Comparison of ENCODE assay signal across 11 mouse cellular contexts in the genomic region with DNA sequence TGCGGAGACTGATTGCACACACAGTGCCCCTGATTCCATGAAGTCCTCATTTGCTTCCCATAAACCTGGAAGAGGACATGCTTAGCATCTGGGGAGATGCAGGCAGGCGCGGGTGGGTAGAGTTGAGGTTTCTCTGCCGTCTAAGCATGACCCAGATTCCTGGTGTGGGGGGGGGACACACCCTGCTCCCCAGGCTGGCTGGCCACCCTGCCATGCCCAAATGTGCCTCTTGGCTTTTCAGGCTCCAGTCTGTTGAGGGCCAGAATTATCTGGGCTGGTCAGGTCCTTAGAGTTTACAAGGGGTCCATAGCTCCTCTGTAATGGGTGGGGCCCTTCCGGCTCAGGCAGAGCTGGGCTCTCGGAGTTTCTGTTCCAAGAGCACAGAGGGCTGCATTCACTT. TPM values are rescaled to one million over a fixed set of nuclear protein-coding genes. Genes with fewer than 3 reads are reported as not detected.
DNase-seq lines count a peak whose midpoint lies in the region; ATAC-seq lines count a peak whose summit lies in the region.
"Had no signal": no experiment of that assay in that cellular context is flagged by ENCODE, and none has a peak within 500 bp of the region (broad histone marks: within the 10 kb centered on the region; RNA-seq: fewer than 3 reads in every experiment).

No protein-coding gene starts in this region.

- WGBS in forebrain, embryonic 14.5 days = 65% methylated on average over 6 of the region's 6 CpGs
- WGBS in midbrain, embryonic 11.5 days = 76% methylated on average over 6 of the region's 6 CpGs

- no peak overlapping the region for H3K27ac ChIP-seq in forebrain, embryonic 14.5 days (ENCODE audit: low read depth, low read length)
- H3K27ac ChIP-seq in midbrain, embryonic 11.5 days (ENCODE audit: low read depth, low read length) = no peak overlapping the region
- H3K27ac ChIP-seq: intestine, embryonic 15.5 days; liver, embryonic 13.5 days had no signal

- peak overlapping the region; percentile 72; the same call in 1 of the 2 replicates for H3K4me3 ChIP-seq in forebrain, embryonic 14.5 days (ENCODE audit: low read depth, low read length)
- H3K4me3 ChIP-seq in midbrain, embryonic 11.5 days (ENCODE audit: low read depth, low read length) = no peak overlapping the region
- H3K4me3 ChIP-seq: intestine, embryonic 15.5 days; liver, embryonic 13.5 days had no signal

- H3K4me1 ChIP-seq in forebrain, embryonic 14.5 days (ENCODE audit: control insufficient read depth, insufficient read depth, low read length) = peaks cover 10% of the 10 kb centered on the region
- H3K4me1 ChIP-seq in midbrain, embryonic 11.5 days (ENCODE audit: control insufficient read depth, insufficient read depth, low read length) = peaks cover 5% of the 10 kb centered on the region

- H3K9ac ChIP-seq in forebrain, embryonic 14.5 days (ENCODE audit: low read length) = 0 out of 2 replicates have a peak overlapping the region, but pooled peaks have one; percentile 80
- H3K9ac ChIP-seq in midbrain, embryonic 11.5 days (ENCODE audit: low read length) = no peak overlapping the region
- H3K9ac ChIP-seq: intestine, embryonic 15.5 days; liver, embryonic 13.5 days had no signal

- ATAC-seq in forebrain, embryonic 14.5 days = no peak
- no peak for ATAC-seq in midbrain, embryonic 11.5 days (ENCODE audit: low FRiP score)
- ATAC-seq in activated CD4-positive, CD25-positive, alpha-beta regulatory T cell, adult 4 months = no peak
- ATAC-seq: intestine, embryonic 15.5 days had no signal

- H3K4me2 ChIP-seq in forebrain, embryonic 14.5 days (ENCODE audit: low read length) = peak overlapping the region; percentile 88
- H3K4me2 ChIP-seq in midbrain, embryonic 11.5 days = peak overlapping the region; percentile 85; the same call in 1 of the 2 replicates
- H3K4me2 ChIP-seq: liver, embryonic 13.5 days had no signal

- peak; percentile 76 for DNase-seq in cerebellum, adult 11-12 months
- DNase-seq in cerebellum, adult 9-10 months = peak; percentile 76
- peak; percentile 25 for DNase-seq in forebrain, embryonic 14.5 days (ENCODE audit: low spot score)
- no peak for DNase-seq in midbrain, embryonic 11.5 days (ENCODE audit: low spot score, missing footprints)
- DNase-seq in urinary bladder, adult 18-20 months (ENCODE audit: low spot score in 2 of 2) = no peak
- DNase-seq in thymus, postnatal 25 days = no peak
- no peak for DNase-seq in kidney, adult 9 months
- DNase-seq: liver, embryonic 13.5 days had no signal

- H3K27me3 ChIP-seq in forebrain, embryonic 14.5 days (replicated peaks; ENCODE audit: control insufficient read depth, insufficient read depth, low read length) = no peaks in the 10 kb centered on the region
- no peaks in the 10 kb centered on the region for H3K27me3 ChIP-seq in midbrain, embryonic 11.5 days (ENCODE audit: control insufficient read depth, insufficient read depth, low read length)

- no peaks in the 10 kb centered on the region for H3K36me3 ChIP-seq in forebrain, embryonic 14.5 days (ENCODE audit: control insufficient read depth, insufficient read depth, low read length)
- H3K36me3 ChIP-seq in midbrain, embryonic 11.5 days (ENCODE audit: control insufficient read depth, insufficient read depth, low read length) = no peaks in the 10 kb centered on the region
- H3K36me3 ChIP-seq: G1E; intestine, embryonic 15.5 days; liver, embryonic 13.5 days had no signal

- H3K9me3 ChIP-seq in forebrain, embryonic 14.5 days (replicated peaks; ENCODE audit: control insufficient read depth, low read length) = no peaks in the 10 kb centered on the region
- H3K9me3 ChIP-seq in midbrain, embryonic 11.5 days (ENCODE audit: control insufficient read depth, low read length) = no peaks in the 10 kb centered on the region
- H3K9me3 ChIP-seq: intestine, embryonic 15.5 days; liver, embryonic 13.5 days had no signal

RNA-seq across cellular contexts. Expression of a gene that starts 28.7 kb away (rescaled TPM):
- polyA plus RNA-seq in forebrain, embryonic 14.5 days (2014; fragmentation: Nextera tagmentation; extraction: Ambion mirVana) = 3.2 and 6.0 TPM in 2 replicates
- 6.3 TPM in 2 replicates for polyA plus RNA-seq in midbrain, embryonic 11.5 days (2014; fragmentation: Nextera tagmentation; extraction: Ambion mirVana)
- 10 to 100 TPM in 1 of 2 experiments, 1 to 10 TPM in 1; 5.8 to 10.5 TPM for polyA plus RNA-seq in activated CD4-positive, CD25-positive, alpha-beta regulatory T cell, adult 4 months (2017; shearing (Covaris generic))

Comparison
In these comparisons a context has a peak if more than half of its experiments do, and no peak if none do; other contexts are left out.
1. DNase-seq: peak in cerebellum, adult 11-12 months (single experiment), cerebellum, adult 9-10 months (single experiment) and forebrain, embryonic 14.5 days (single experiment); none in midbrain, embryonic 11.5 days (single experiment), urinary bladder, adult 18-20 months (0 of 2), thymus, postnatal 25 days (single experiment) and kidney, adult 9 months (single experiment).